ENCODE assay signal across 16 mouse cellular contexts in genomic region chr14:60783196-60783595, GRCm38 (mm10). TPM values are rescaled to one million over a fixed set of nuclear protein-coding genes. Genes with fewer than 3 reads are reported as not detected.
A peak's percentile ranks its signal among the peaks of the same experiment; 100 is the strongest.
DNase-seq lines count a peak whose midpoint lies in the region; ATAC-seq lines count a peak whose summit lies in the region.
"Had no signal": no experiment of that assay in that cellular context is flagged by ENCODE, and none has a peak within 500 bp of the region (broad histone marks: within the 10 kb centered on the region; RNA-seq: fewer than 3 reads in every experiment).

No protein-coding gene starts in this region.

- peak overlapping the region; percentile 43 for H3K4me2 ChIP-seq in liver, embryonic 11.5 days
- H3K4me2 ChIP-seq in liver, embryonic 16.5 days (ENCODE audit: low read depth, low read length): peak overlapping the region; percentile 35; the same call in 1 of the 2 replicates
- H3K4me2 ChIP-seq: hindbrain, embryonic 12.5 days; intestine, embryonic 15.5 days; midbrain, embryonic 13.5 days; neural tube, embryonic 12.5 days had no signal

- H3K27me3 ChIP-seq in liver, embryonic 11.5 days (replicated peaks; ENCODE audit: control insufficient read depth, insufficient read depth, low read length): no peaks in the 10 kb centered on the region
- no peaks in the 10 kb centered on the region for H3K27me3 ChIP-seq in liver, embryonic 16.5 days (ENCODE audit: control insufficient read depth, insufficient read depth, low read depth, low read length)
- H3K27me3 ChIP-seq: intestine, embryonic 15.5 days; midbrain, embryonic 13.5 days; neural tube, embryonic 12.5 days had no signal

- H3K27ac ChIP-seq in liver, embryonic 11.5 days (ENCODE audit: low read depth, low read length): no peak overlapping the region
- no peak overlapping the region for H3K27ac ChIP-seq in liver, embryonic 16.5 days (ENCODE audit: low read length)
- H3K27ac ChIP-seq: hindbrain, embryonic 12.5 days; intestine, embryonic 15.5 days; left cerebral cortex, adult 2 months; midbrain, embryonic 13.5 days; neural tube, embryonic 12.5 days had no signal

- H3K9ac ChIP-seq in liver, embryonic 11.5 days (ENCODE audit: low read depth, low read length): peak overlapping the region; percentile 20; the same call in 1 of the 2 replicates
- no peak overlapping the region for H3K9ac ChIP-seq in liver, embryonic 16.5 days (ENCODE audit: low read depth, low read length)
- H3K9ac ChIP-seq: hindbrain, embryonic 12.5 days; intestine, embryonic 15.5 days; midbrain, embryonic 13.5 days; neural tube, embryonic 12.5 days had no signal

- no peak for DNase-seq in liver, embryonic 11.5 days (ENCODE audit: low spot score)
- DNase-seq in liver (no peak), adipocyte (ENCODE audit: low spot score) (peak; percentile 20)
- DNase-seq in CD4-positive, CD25-positive, alpha-beta regulatory T cell, adult 2 months (ENCODE audit: low read depth, low spot score): peak; percentile 28
- no peak for DNase-seq in left cerebral cortex, adult 18-20 months (ENCODE audit: low spot score in 2 of 2)
- no peak for DNase-seq in frontal cortex, postnatal 14 days (ENCODE audit: low spot score in 2 of 2)
- DNase-seq: cerebellum, adult 8-10 months; gastrocnemius, postnatal 36 days; lung, postnatal 10 days had no signal

- no peak for ATAC-seq in liver, embryonic 11.5 days (replicated peaks; ENCODE audit: low FRiP score)
- no peak for ATAC-seq in liver, embryonic 16.5 days (ENCODE audit: low read depth)
- ATAC-seq in monocyte, adult 5-6 weeks (replicated peaks; ENCODE audit: insufficient number of reproducible peaks, low FRiP score, low TSS enrichment, poor library complexity, severe bottlenecking): no peak
- ATAC-seq: intestine, embryonic 15.5 days; midbrain, embryonic 13.5 days had no signal

- peaks cover 3% of the 10 kb centered on the region for H3K4me1 ChIP-seq in liver, embryonic 11.5 days (replicated peaks; ENCODE audit: control insufficient read depth, insufficient read depth, low read length)
- peaks cover 3% of the 10 kb centered on the region; the same call in 1 of the 2 replicates for H3K4me1 ChIP-seq in liver, embryonic 16.5 days (ENCODE audit: control insufficient read depth, low read depth, low read length)
- H3K4me1 ChIP-seq: intestine, embryonic 15.5 days had no signal

- H3K36me3 ChIP-seq in liver, embryonic 11.5 days (ENCODE audit: control insufficient read depth, insufficient read depth, low read length): no peaks in the 10 kb centered on the region; the same call in 1 of the 2 replicates
- no peaks in the 10 kb centered on the region for H3K36me3 ChIP-seq in liver, embryonic 16.5 days (ENCODE audit: control insufficient read depth, insufficient read depth)
- H3K36me3 ChIP-seq: intestine, embryonic 15.5 days had no signal

- no peak overlapping the region for H3K4me3 ChIP-seq in liver, embryonic 11.5 days (ENCODE audit: low read depth, low read length)
- no peak overlapping the region for H3K4me3 ChIP-seq in liver, embryonic 16.5 days (ENCODE audit: low read depth, low read length)
- H3K4me3 ChIP-seq: hindbrain, embryonic 12.5 days; intestine, embryonic 15.5 days; left cerebral cortex, adult 2 months; midbrain, embryonic 13.5 days; neural tube, embryonic 12.5 days had no signal

- H3K9me3 ChIP-seq in liver, embryonic 11.5 days (ENCODE audit: control insufficient read depth, low read length): no peaks in the 10 kb centered on the region
- H3K9me3 ChIP-seq in liver, embryonic 16.5 days (replicated peaks; ENCODE audit: control insufficient read depth, low read length): no peaks in the 10 kb centered on the region
- H3K9me3 ChIP-seq: hindbrain, embryonic 12.5 days; intestine, embryonic 15.5 days; midbrain, embryonic 13.5 days; neural tube, embryonic 12.5 days had no signal

- 33% methylated on average over 8 of the region's 8 CpGs for WGBS in liver, embryonic 11.5 days
- 18% methylated on average over 8 of the region's 8 CpGs for WGBS in liver, embryonic 16.5 days (ENCODE audit: insufficient replicate concordance)

RNA-seq across cellular contexts. Expression of gene Mipep, which starts 1.2 kb away (rescaled TPM):
- polyA plus RNA-seq in liver, embryonic 11.5 days (2014; fragmentation: Nextera tagmentation; extraction: Ambion mirVana): 27.8 TPM in 2 replicates
- 9.3 and 9.8 TPM in 2 replicates for polyA plus RNA-seq in liver, embryonic 16.5 days (2015; fragmentation: Nextera tagmentation; extraction: Ambion mirVana)
- total RNA-seq in left cerebral cortex, adult 18-20 months (2021): 10 to 100 TPM; 25.9 TPM
- total RNA-seq in monocyte, adult 5-6 weeks (2017): 4.9 to 11.3 TPM (median 5.7 TPM) in 3 replicates

RNA-seq across cellular contexts. Expression of gene C1qtnf9, which starts 15.3 kb away (rescaled TPM):
- polyA plus RNA-seq in liver, embryonic 11.5 days (2014; fragmentation: Nextera tagmentation; extraction: Ambion mirVana): 0.09 and 0.19 TPM in 2 replicates
- polyA plus RNA-seq in liver, embryonic 16.5 days (2015; fragmentation: Nextera tagmentation; extraction: Ambion mirVana): 0.14 and 0.42 TPM in 2 replicates
- under 1 TPM; 0.28 to 0.37 TPM for total RNA-seq in left cerebral cortex, adult 18-20 months (2021)
- 0.39 TPM in 1 of 3 replicates, not detected in the others for total RNA-seq in monocyte, adult 5-6 weeks (2017)
- polyA plus RNA-seq: midbrain, embryonic 13.5 days had no signal

Comparison
In these comparisons a context has a peak if more than half of its experiments do, and no peak if none do; other contexts are left out.
1. DNase-seq: peak in CD4-positive, CD25-positive, alpha-beta regulatory T cell, adult 2 months (single experiment) and adipocyte (single experiment); none in liver, embryonic 11.5 days (single experiment), liver (single experiment), left cerebral cortex, adult 18-20 months (0 of 2) and frontal cortex, postnatal 14 days (0 of 2).